Mouse (Mus musculus): ENCODE measurements around the gene Tsc22d2.

GRCm38 (mm10) chr3:58487121-58487520, 72.6 kb downstream of the Tsc22d2 start:
- no peak for TF ChIP-seq POLR2A (IDR thresholded peaks at IDR 0.05; ENCODE audit: insufficient read depth, low read depth, low read length)
- peak; percentile 42 for TF ChIP-seq CTCF (IDR thresholded peaks at IDR 0.05)
